Mouse (Mus musculus) lung, embryonic 14.5 days (tissue): ENCODE measurements around the gene Nbea. TPM values are rescaled to one million over a fixed set of nuclear protein-coding genes. Genes with fewer than 3 reads are reported as not detected.

ENCODE experiments used
- ATAC-seq: fragments of 200-750 bp; cut with Nextera tagmentation; 2 replicates; pipeline ENCODE4 v1.8.0; 2017; ENCODE audit warnings: mild to moderate bottlenecking, moderate TSS enrichment, moderate library complexity; ENCODE audit not compliant: insufficient read depth
- DNase-seq: peaks from one replicate; pipeline ENCODE4 v3.0.0-alpha.2; 2015
- H3K27ac ChIP-seq: fragments of 300-500 bp; sonication (generic); 2 replicates; pipeline ENCODE4 v1.5.1; 2014; ENCODE audit warnings: low read depth, mild to moderate bottlenecking, moderate library complexity
- H3K27me3 ChIP-seq: fragments of 300-500 bp; sonication (generic); 2 replicates; pipeline ENCODE4 v1.6.1; 2014; ENCODE audit warnings: low read length, control low read depth; ENCODE audit not compliant: insufficient read depth
- H3K36me3 ChIP-seq: fragments of 300-500 bp; sonication (generic); 2 replicates; pipeline ENCODE4 v1.6.1; 2014; ENCODE audit warnings: control low read depth; ENCODE audit not compliant: insufficient read depth
- H3K4me1 ChIP-seq: fragments of 300-500 bp; sonication (generic); 2 replicates; pipeline ENCODE4 v1.6.1; 2014; ENCODE audit warnings: antibody characterized with exemption, control low read depth; ENCODE audit not compliant: insufficient read depth
- H3K4me2 ChIP-seq: fragments of 300-500 bp; sonication (generic); 2 replicates; pipeline ENCODE4 v1.6.1; 2014; ENCODE audit warnings: mild to moderate bottlenecking
- H3K4me3 ChIP-seq: fragments of 300-500 bp; sonication (generic); 2 replicates; pipeline ENCODE4 v1.5.1; 2014; ENCODE audit warnings: low read depth, low read length
- H3K9ac ChIP-seq: fragments of 300-500 bp; sonication (generic); 2 replicates; pipeline ENCODE4 v1.6.1; 2014
- H3K9me3 ChIP-seq: fragments of 300-500 bp; sonication (generic); 2 replicates; pipeline ENCODE4 v1.6.1; 2016; ENCODE audit warnings: low read depth, low read length, control low read depth
- CTCF ChIP-seq: IDR thresholded peaks from 2 replicates; pipeline ENCODE4 v1.5.1; 2016; ENCODE audit warnings: antibody characterized with exemption, low read depth
- WGBS: fragments of 180-500 bp; shearing (Covaris S2); extraction: QIAGEN DNeasy Blood & Tissue Kit; methylation state at CpG from one replicate; pipeline ENCODE4 v1.1.7; 2014; 5-methylcytosine and 5-hydroxymethylcytosine counted together
- polyA plus RNA-seq: library from polyadenylated mRNA; unstranded; fragments of >200 nt; fragmentation: Nextera tagmentation; extraction: Ambion mirVana; gene quantifications from 2 replicates; pipeline ENCODE4 v1.2.1, GENCODE M21; 2014

The Nbea gene
- polyA plus RNA-seq, 1 experiment from 2014 or later, result 10.7 TPM

DNA sequence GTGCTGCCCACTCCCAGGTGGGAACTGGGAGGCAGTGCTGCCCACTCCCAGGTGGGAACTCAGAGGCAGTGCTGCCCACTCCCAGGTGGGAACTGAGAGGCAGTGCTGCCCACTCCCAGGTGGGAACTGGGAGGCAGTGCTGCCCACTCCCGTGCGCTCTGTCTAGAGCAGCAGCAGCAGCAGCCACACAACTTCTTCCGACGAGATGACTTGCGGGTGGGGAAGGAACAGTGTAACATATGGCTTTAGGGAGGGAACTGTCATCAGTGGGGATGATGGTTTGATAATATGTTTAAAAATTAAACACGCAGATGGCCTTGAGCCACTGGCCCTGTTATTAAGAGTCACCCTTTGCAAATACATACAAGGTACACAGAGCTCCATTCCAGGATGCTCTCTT lies 496.5 kb downstream of the Nbea start:
- 43% methylated on average over 6 of the region's 6 CpGs for WGBS
- no peak for DNase-seq
- no peaks in the 10 kb centered on the region for H3K27me3 ChIP-seq
- no peak overlapping the region for H3K9ac ChIP-seq
- no peak overlapping the region for H3K4me2 ChIP-seq
- no peaks in the 10 kb centered on the region for H3K4me1 ChIP-seq
- no peak for ATAC-seq
- TF ChIP-seq CTCF, result no peak
- no peak overlapping the region for H3K27ac ChIP-seq
- H3K4me3 ChIP-seq, result no peak overlapping the region
- H3K36me3 ChIP-seq, result no peaks in the 10 kb centered on the region
- no peaks in the 10 kb centered on the region for H3K9me3 ChIP-seq

DNA sequence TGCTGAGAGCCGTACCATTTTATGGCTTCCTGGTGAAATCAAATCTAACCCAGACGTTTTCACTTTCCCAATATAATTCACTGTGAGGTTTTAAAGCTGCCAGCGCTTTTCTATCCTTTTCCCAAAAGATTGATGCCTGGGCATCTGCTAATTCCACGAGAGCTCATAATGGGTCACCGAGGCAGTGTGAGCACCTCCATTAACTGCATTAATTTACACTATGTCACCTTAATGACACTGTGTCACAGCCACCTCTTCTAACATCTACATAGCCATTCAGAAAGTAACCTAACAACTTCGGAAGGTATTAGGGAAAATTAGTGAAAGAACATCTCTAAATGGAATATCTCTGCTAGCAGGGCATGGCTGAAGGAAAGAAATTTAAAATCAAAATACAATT lies 497.9 kb downstream of the Nbea start:
- Histone ChIP-seq H3K4me2 (no peak overlapping the region), H3K27ac (no peak overlapping the region), H3K4me1 (no peaks in the 10 kb centered on the region), H3K36me3 (no peaks in the 10 kb centered on the region), H3K27me3 (no peaks in the 10 kb centered on the region), H3K9ac (no peak overlapping the region), H3K9me3 (no peaks in the 10 kb centered on the region), H3K4me3 (no peak overlapping the region)
- WGBS, result 63% methylated on average over 6 of the region's 6 CpGs
- DNase-seq (no peak), ATAC-seq (no peak)
- no peak for TF ChIP-seq CTCF

DNA sequence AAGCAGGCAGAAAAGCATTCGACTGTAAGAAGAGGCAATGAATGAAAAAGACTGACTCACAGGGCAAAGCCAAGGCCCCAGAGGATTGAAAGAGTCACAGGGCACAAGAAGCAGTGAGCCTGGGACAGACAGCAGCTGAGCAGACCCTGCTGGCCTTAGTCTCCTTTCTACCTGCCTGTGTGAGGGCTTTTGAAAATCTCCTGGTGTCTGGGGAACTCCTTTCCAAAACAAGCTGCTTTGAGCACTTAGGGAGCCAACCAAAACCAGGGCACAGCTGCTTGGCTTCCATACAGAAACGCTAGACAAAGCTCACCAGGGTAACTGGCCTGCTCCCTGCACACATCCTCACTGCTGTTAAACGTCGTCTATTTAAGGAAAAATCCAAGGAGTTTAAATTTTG lies 498.6 kb downstream of the Nbea start:
- 62% methylated on average over 4 of the region's 4 CpGs for WGBS
- no peak overlapping the region for H3K4me3 ChIP-seq
- H3K27ac ChIP-seq, result no peak overlapping the region

DNA sequence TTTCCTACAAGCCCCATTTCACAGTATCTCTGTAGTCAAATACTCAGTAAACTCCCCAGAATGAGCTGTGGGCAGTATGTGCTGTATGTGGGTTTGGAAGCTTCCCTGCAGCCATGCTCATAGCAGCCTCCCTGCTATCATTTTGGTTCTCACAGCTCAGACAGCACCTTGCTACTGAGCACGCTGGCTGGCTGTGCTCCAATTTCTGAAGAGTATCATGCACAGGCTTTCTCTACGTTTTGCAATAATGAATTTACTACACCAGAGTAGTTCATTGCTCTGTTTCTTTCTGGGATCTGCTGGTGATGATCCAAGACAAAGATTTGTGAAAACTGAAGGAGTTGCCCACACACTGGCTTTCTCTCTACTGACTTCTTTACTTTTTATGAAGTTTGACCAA lies 505.8 kb downstream of the Nbea start:
- no peak overlapping the region for H3K27ac ChIP-seq
- peak; percentile 37 for DNase-seq
- 48% methylated on average over 2 of the region's 2 CpGs for WGBS
- no peaks in the 10 kb centered on the region for H3K27me3 ChIP-seq
- no peak overlapping the region for H3K4me3 ChIP-seq
- TF ChIP-seq CTCF, result no peak
- ATAC-seq, result no peak
- H3K9ac ChIP-seq, result no peak overlapping the region
- no peaks in the 10 kb centered on the region for H3K4me1 ChIP-seq
- H3K36me3 ChIP-seq, result no peaks in the 10 kb centered on the region
- H3K9me3 ChIP-seq, result no peaks in the 10 kb centered on the region
- H3K4me2 ChIP-seq, result no peak overlapping the region

More for the DNA sequence above, 498.6 kb downstream of the Nbea start:
- TF ChIP-seq CTCF, result no peak
- no peaks in the 10 kb centered on the region for H3K36me3 ChIP-seq
- H3K9ac ChIP-seq, result no peak overlapping the region
- ATAC-seq, result no peak
- H3K4me2 ChIP-seq, result no peak overlapping the region
- no peaks in the 10 kb centered on the region for H3K9me3 ChIP-seq
- no peaks in the 10 kb centered on the region for H3K27me3 ChIP-seq
- H3K4me1 ChIP-seq, result no peaks in the 10 kb centered on the region
- no peak for DNase-seq

DNA sequence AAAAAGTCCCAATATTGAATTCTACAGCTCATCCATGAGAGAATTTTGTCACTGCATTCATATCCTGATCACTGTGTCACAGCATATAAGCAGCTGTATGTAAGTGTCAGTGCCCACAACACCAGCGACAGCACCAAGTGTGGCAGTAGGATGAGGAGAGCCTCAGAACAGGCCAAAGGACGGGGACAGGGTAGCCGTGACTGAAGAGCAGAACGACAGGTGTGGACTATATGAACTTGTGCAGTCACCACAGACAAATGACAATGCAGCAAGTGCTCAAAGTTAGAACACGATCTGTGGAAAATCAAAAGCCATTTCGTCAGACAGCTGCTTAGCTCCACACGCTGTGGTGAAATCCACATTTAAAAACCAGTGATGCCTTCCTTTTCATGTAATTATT lies 509.3 kb downstream of the Nbea start:
- ATAC-seq (no peak), DNase-seq (no peak)
- no peaks in the 10 kb centered on the region for H3K36me3 ChIP-seq
- no peak overlapping the region for H3K9ac ChIP-seq
- TF ChIP-seq CTCF, result no peak
- no peaks in the 10 kb centered on the region for H3K27me3 ChIP-seq
- no peak overlapping the region for H3K4me2 ChIP-seq
- WGBS, result 76% methylated on average over 7 of the region's 7 CpGs
- no peak overlapping the region for H3K27ac ChIP-seq
- H3K4me3 ChIP-seq, result no peak overlapping the region
- no peaks in the 10 kb centered on the region for H3K9me3 ChIP-seq
- no peaks in the 10 kb centered on the region for H3K4me1 ChIP-seq

DNA sequence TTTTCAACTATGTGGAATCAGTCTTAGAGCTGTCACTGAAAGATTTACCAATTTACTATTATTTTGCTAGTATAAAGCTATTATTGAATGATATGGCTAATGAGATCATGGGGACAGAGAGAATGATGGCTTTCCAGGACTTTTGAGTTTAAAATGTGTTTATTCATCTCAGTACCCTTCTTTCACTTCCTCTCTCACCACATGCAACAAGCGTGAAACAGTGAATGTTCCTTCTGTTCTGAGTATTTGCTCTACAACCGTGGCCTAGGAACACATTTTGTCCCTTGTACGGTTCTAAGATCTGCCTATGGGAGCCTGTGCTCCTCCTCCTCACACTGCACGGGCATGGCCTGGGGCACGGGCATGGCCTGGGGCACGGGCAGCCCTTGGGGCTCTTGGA lies 516.5 kb downstream of the Nbea start:
- TF ChIP-seq CTCF, result no peak
- ATAC-seq, result no peak
- WGBS, result 56% methylated on average over 6 of the region's 6 CpGs
- Histone ChIP-seq H3K27me3 (no peaks in the 10 kb centered on the region), H3K4me3 (no peak overlapping the region), H3K27ac (peak overlapping the region; percentile 45; the same call in 1 of the 2 replicates), H3K4me1 (peaks cover 10% of the 10 kb centered on the region), H3K9ac (no peak overlapping the region), H3K36me3 (no peaks in the 10 kb centered on the region), H3K9me3 (no peaks in the 10 kb centered on the region), H3K4me2 (no peak overlapping the region)
- no peak for DNase-seq

DNA sequence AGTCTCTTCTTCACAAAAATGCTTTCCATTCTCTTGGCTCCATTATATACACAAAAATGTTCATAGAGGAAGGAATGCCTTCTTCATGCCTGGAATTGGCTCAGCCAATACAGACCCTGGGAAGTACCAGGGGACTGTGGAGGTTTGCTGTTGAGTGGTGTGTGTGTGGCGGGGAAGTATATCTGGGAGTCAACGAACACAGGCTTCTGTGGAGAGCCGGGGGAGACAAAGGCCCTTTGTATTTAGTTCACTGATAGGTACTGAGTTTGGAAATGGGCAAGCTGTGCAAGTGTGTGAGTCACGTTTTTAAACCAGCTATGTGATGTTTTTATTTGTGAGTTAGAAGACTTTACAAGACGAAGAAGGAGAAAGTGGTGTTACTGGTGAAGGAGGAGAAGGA lies 517.6 kb downstream of the Nbea start:
- peak overlapping the region; percentile 48 for H3K27ac ChIP-seq

DNA sequence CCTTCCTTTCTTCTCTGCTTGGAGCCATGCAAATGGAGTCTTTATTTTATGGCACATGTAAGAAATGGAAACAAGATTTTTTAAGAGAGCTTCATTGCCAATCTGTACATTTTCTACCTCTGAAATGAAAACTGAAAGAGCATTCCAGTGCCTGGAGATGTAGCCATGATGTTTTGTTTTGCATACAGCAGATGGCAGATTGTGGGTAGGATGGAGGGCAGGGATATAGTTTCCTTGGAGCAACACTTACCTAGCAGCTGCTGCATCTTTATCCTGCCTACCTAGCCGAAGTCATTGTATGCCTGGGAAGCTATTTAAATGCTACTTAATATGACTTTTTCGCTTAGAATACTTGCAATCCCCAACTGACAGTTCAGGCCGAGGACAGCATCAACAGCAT lies 518.8 kb downstream of the Nbea start:
- ATAC-seq (no peak), DNase-seq (no peak)
- no peaks in the 10 kb centered on the region for H3K9me3 ChIP-seq
- H3K27ac ChIP-seq, result no peak overlapping the region
- no peaks in the 10 kb centered on the region for H3K36me3 ChIP-seq
- WGBS, result 79% methylated on average over 3 of the region's 3 CpGs
- no peaks in the 10 kb centered on the region for H3K27me3 ChIP-seq
- no peak overlapping the region for H3K4me2 ChIP-seq
- H3K4me1 ChIP-seq, result peaks cover 14% of the 10 kb centered on the region
- no peak for TF ChIP-seq CTCF
- no peak overlapping the region for H3K4me3 ChIP-seq
- H3K9ac ChIP-seq, result no peak overlapping the region

More for the DNA sequence above, 517.6 kb downstream of the Nbea start:
- Histone ChIP-seq H3K4me2 (no peak overlapping the region), H3K4me1 (peaks cover 10% of the 10 kb centered on the region), H3K9me3 (no peaks in the 10 kb centered on the region), H3K36me3 (no peaks in the 10 kb centered on the region), H3K4me3 (no peak overlapping the region), H3K27me3 (no peaks in the 10 kb centered on the region), H3K9ac (no peak overlapping the region)
- DNase-seq (peak; percentile 27), ATAC-seq (peak; percentile 80)
- TF ChIP-seq CTCF, result no peak
- WGBS, result 55% methylated on average over 5 of the region's 5 CpGs
